21 mouse cellular contexts compared by ENCODE assay signal in genomic region chr15:78541036-78541435, GRCm38 (mm10). TPM values are rescaled to one million over a fixed set of nuclear protein-coding genes. Genes with fewer than 3 reads are reported as not detected.
DNase-seq lines count a peak whose midpoint lies in the region; ATAC-seq and TF ChIP-seq lines count a peak whose summit lies in the region.
"Had no signal": no experiment of that assay in that cellular context is flagged by ENCODE, and none has a peak within 500 bp of the region (broad histone marks: within the 10 kb centered on the region; RNA-seq: fewer than 3 reads in every experiment).

No protein-coding gene starts in this region.

- intact Hi-C loops in left cerebral cortex, adult 2 months (cut with DNase I): loop anchor here (5.0 to 10.0 kb wide), 2 partner anchors 171 to 566 kb away; partner anchors contain the start of gene Eif3d
- intact Hi-C loops in gastrocnemius, postnatal 36 days (cut with DNase I): no loop called here

- H3K9ac ChIP-seq in forebrain, embryonic 13.5 days: no peak overlapping the region
- no peak overlapping the region for H3K9ac ChIP-seq in forebrain, embryonic 12.5 days
- 0 out of 2 replicates have a peak overlapping the region, but pooled peaks have one; percentile 8 for H3K9ac ChIP-seq in neural tube, embryonic 12.5 days
- no peak overlapping the region for H3K9ac ChIP-seq in neural tube, embryonic 15.5 days (replicated peaks)
- H3K9ac ChIP-seq: embryonic facial prominence, embryonic 13.5 days; limb, embryonic 13.5 days; liver, embryonic 15.5 days; midbrain, embryonic 13.5 days had no signal

- no peak for ATAC-seq in forebrain, embryonic 13.5 days
- ATAC-seq in forebrain, embryonic 12.5 days (ENCODE audit: low FRiP score): no peak
- ATAC-seq in neural tube, embryonic 12.5 days (ENCODE audit: low FRiP score, low read depth): no peak
- ATAC-seq in neural tube, embryonic 15.5 days (ENCODE audit: low FRiP score): no peak

- no peak for TF ChIP-seq CTCF in left cerebral cortex, adult 2 months (IDR thresholded peaks at IDR 0.05)

- no peaks in the 10 kb centered on the region for H3K36me3 ChIP-seq in forebrain, embryonic 13.5 days (ENCODE audit: poor library complexity, severe bottlenecking)
- H3K36me3 ChIP-seq in forebrain, embryonic 12.5 days (replicated peaks): no peaks in the 10 kb centered on the region
- no peaks in the 10 kb centered on the region for H3K36me3 ChIP-seq in neural tube, embryonic 12.5 days
- H3K36me3 ChIP-seq in neural tube, embryonic 15.5 days: no peaks in the 10 kb centered on the region
- H3K36me3 ChIP-seq: embryonic facial prominence, embryonic 13.5 days; limb, embryonic 13.5 days; liver, embryonic 15.5 days; midbrain, embryonic 13.5 days had no signal

- no peak overlapping the region for H3K4me3 ChIP-seq in forebrain, embryonic 13.5 days
- no peak overlapping the region for H3K4me3 ChIP-seq in forebrain, embryonic 12.5 days (replicated peaks)
- H3K4me3 ChIP-seq in left cerebral cortex, adult 2 months: peak overlapping the region; percentile 45
- H3K4me3 ChIP-seq in neural tube, embryonic 12.5 days: no peak overlapping the region
- no peak overlapping the region for H3K4me3 ChIP-seq in neural tube, embryonic 15.5 days (replicated peaks)
- H3K4me3 ChIP-seq: embryonic facial prominence, embryonic 13.5 days; limb, embryonic 13.5 days; liver, embryonic 15.5 days; midbrain, embryonic 13.5 days had no signal

- H3K4me1 ChIP-seq in forebrain, embryonic 13.5 days: peaks cover 37% of the 10 kb centered on the region
- peaks cover 20% of the 10 kb centered on the region for H3K4me1 ChIP-seq in forebrain, embryonic 12.5 days
- H3K4me1 ChIP-seq in neural tube, embryonic 12.5 days: peaks cover 10% of the 10 kb centered on the region
- peaks cover 28% of the 10 kb centered on the region for H3K4me1 ChIP-seq in neural tube, embryonic 15.5 days
- H3K4me1 ChIP-seq: liver, embryonic 15.5 days had no signal

- no peaks in the 10 kb centered on the region for H3K27me3 ChIP-seq in forebrain, embryonic 13.5 days
- H3K27me3 ChIP-seq in forebrain, embryonic 12.5 days: peaks cover 30% of the 10 kb centered on the region; the same call in 1 of the 2 replicates
- no peaks in the 10 kb centered on the region; the same call in none of the 2 replicates for H3K27me3 ChIP-seq in neural tube, embryonic 12.5 days (replicated peaks)
- H3K27me3 ChIP-seq in neural tube, embryonic 15.5 days (replicated peaks): peaks cover 3% of the 10 kb centered on the region; the same call in 1 of the 2 replicates

- no peaks in the 10 kb centered on the region for H3K9me3 ChIP-seq in forebrain, embryonic 13.5 days (replicated peaks)
- H3K9me3 ChIP-seq in forebrain, embryonic 12.5 days: no peaks in the 10 kb centered on the region
- H3K9me3 ChIP-seq in neural tube, embryonic 12.5 days: no peaks in the 10 kb centered on the region
- no peaks in the 10 kb centered on the region for H3K9me3 ChIP-seq in neural tube, embryonic 15.5 days (replicated peaks)
- H3K9me3 ChIP-seq: embryonic facial prominence, embryonic 13.5 days; limb, embryonic 13.5 days; liver, embryonic 15.5 days; midbrain, embryonic 13.5 days had no signal

- DNase-seq in left cerebral cortex, adult 2 months (ENCODE audit: extremely low spot score in 1 of 2, low spot score in 2 of 2): no peak
- no peak for DNase-seq in left cerebral cortex, adult 8-10 months (ENCODE audit: low spot score in 2 of 2)
- DNase-seq in gastrocnemius, postnatal 36 days: no peak
- DNase-seq: adrenal gland, postnatal 36 days; kidney, adult 11 months; lung, postnatal 10 days; thymus, postnatal 25 days had no signal

- H3K27ac ChIP-seq in forebrain, embryonic 13.5 days: peak overlapping the region; percentile 62
- H3K27ac ChIP-seq in forebrain, embryonic 12.5 days: no peak overlapping the region
- H3K27ac ChIP-seq in left cerebral cortex, adult 2 months: peak overlapping the region; percentile 92
- H3K27ac ChIP-seq in neural tube, embryonic 12.5 days: no peak overlapping the region
- no peak overlapping the region for H3K27ac ChIP-seq in neural tube, embryonic 15.5 days (replicated peaks)
- H3K27ac ChIP-seq: embryonic facial prominence, embryonic 13.5 days; limb, embryonic 13.5 days; liver, embryonic 15.5 days; midbrain, embryonic 13.5 days had no signal

- 76% methylated on average over 3 of the region's 3 CpGs for WGBS in forebrain, embryonic 13.5 days
- WGBS in forebrain, embryonic 12.5 days: 88% methylated on average over 3 of the region's 3 CpGs
- WGBS in neural tube, embryonic 12.5 days: 79% methylated on average over 3 of the region's 3 CpGs
- WGBS in neural tube, embryonic 15.5 days: 65% methylated on average over 3 of the region's 3 CpGs

- H3K4me2 ChIP-seq in forebrain, embryonic 13.5 days: no peak overlapping the region
- H3K4me2 ChIP-seq in forebrain, embryonic 12.5 days: no peak overlapping the region
- no peak overlapping the region for H3K4me2 ChIP-seq in neural tube, embryonic 12.5 days (replicated peaks)
- H3K4me2 ChIP-seq in neural tube, embryonic 15.5 days: no peak overlapping the region
- H3K4me2 ChIP-seq: embryonic facial prominence, embryonic 13.5 days; limb, embryonic 13.5 days; liver, embryonic 15.5 days; midbrain, embryonic 13.5 days had no signal

RNA-seq across cellular contexts. Expression of gene Sstr3, which starts 3.4 kb away (rescaled TPM):
- 0.96 and 1.4 TPM in 2 replicates for polyA plus RNA-seq in forebrain, embryonic 13.5 days (2015; fragmentation: Nextera tagmentation; extraction: Ambion mirVana)
- 0.32 and 0.35 TPM in 2 replicates for polyA plus RNA-seq in forebrain, embryonic 12.5 days (2016; fragmentation: Nextera tagmentation; extraction: Ambion mirVana)
- 10 to 100 TPM; 20.8 to 22.9 TPM for total RNA-seq in left cerebral cortex, adult 2 months (2021)
- 10 to 100 TPM; 16.2 to 23.4 (median 18.3) TPM for total RNA-seq in left cerebral cortex, adult 8-10 months (2022)
- polyA plus RNA-seq in neural tube, embryonic 12.5 days (2016; fragmentation: Nextera tagmentation; extraction: Ambion mirVana): 0.18 and 0.24 TPM in 2 replicates
- 0.50 and 0.57 TPM in 2 replicates for polyA plus RNA-seq in neural tube, embryonic 15.5 days (2015; fragmentation: Nextera tagmentation; extraction: Ambion mirVana)
- not detected for total RNA-seq in gastrocnemius, postnatal 36 days (2021)
- total RNA-seq: CH12.LX; gastrocnemius, adult 18-20 months; hematopoietic stem cell, adult 5-6 weeks; megakaryocyte progenitor cell, adult 5-6 weeks; MEL had no signal
- polyA plus RNA-seq: embryonic facial prominence, embryonic 13.5 days; heart, embryonic 14.5 days; limb, embryonic 13.5 days; liver, embryonic 15.5 days had no signal

RNA-seq across cellular contexts. Expression of gene C1qtnf6, which starts 9.8 kb away (rescaled TPM):
- polyA plus RNA-seq in forebrain, embryonic 13.5 days (2015; fragmentation: Nextera tagmentation; extraction: Ambion mirVana): 4.1 and 5.8 TPM in 2 replicates
- 6.2 and 7.6 TPM in 2 replicates for polyA plus RNA-seq in forebrain, embryonic 12.5 days (2016; fragmentation: Nextera tagmentation; extraction: Ambion mirVana)
- 1 to 10 TPM; 1.3 to 1.6 TPM for total RNA-seq in left cerebral cortex, adult 2 months (2021)
- total RNA-seq in left cerebral cortex, adult 8-10 months (2022): 1 to 10 TPM; 1.7 to 4.0 (median 2.0) TPM
- polyA plus RNA-seq in neural tube, embryonic 12.5 days (2016; fragmentation: Nextera tagmentation; extraction: Ambion mirVana): 7.1 and 8.7 TPM in 2 replicates
- 7.7 and 12.9 TPM in 2 replicates for polyA plus RNA-seq in neural tube, embryonic 15.5 days (2015; fragmentation: Nextera tagmentation; extraction: Ambion mirVana)
- 10 to 100 TPM in 1 of 2 experiments, 1 to 10 TPM in 1; 9.4 to 11.2 TPM for total RNA-seq in gastrocnemius, postnatal 36 days (2021)

RNA-seq across cellular contexts. Expression of gene Rac2, which starts 31.5 kb away (rescaled TPM):
- 2.9 and 3.4 TPM in 2 replicates for polyA plus RNA-seq in forebrain, embryonic 13.5 days (2015; fragmentation: Nextera tagmentation; extraction: Ambion mirVana)
- 2.6 and 4.6 TPM in 2 replicates for polyA plus RNA-seq in forebrain, embryonic 12.5 days (2016; fragmentation: Nextera tagmentation; extraction: Ambion mirVana)
- total RNA-seq in left cerebral cortex, adult 2 months (2021): 1 to 10 TPM in 1 of 2 experiments, under 1 TPM in 1; 0.98 to 3.9 TPM
- 1 to 10 TPM; 1.3 to 8.2 (median 4.9) TPM for total RNA-seq in left cerebral cortex, adult 8-10 months (2022)
- polyA plus RNA-seq in neural tube, embryonic 12.5 days (2016; fragmentation: Nextera tagmentation; extraction: Ambion mirVana): 7.7 and 9.0 TPM in 2 replicates
- 6.7 and 77.0 TPM in 2 replicates for polyA plus RNA-seq in neural tube, embryonic 15.5 days (2015; fragmentation: Nextera tagmentation; extraction: Ambion mirVana)
- total RNA-seq in gastrocnemius, postnatal 36 days (2021): 1 to 10 TPM in 1 of 2 experiments, under 1 TPM in 1; 0.42 to 1.4 TPM

RNA-seq across cellular contexts. Expression of gene Il2rb, which starts 46.0 kb away (rescaled TPM):
- not detected in 2 replicates for polyA plus RNA-seq in forebrain, embryonic 13.5 days (2015; fragmentation: Nextera tagmentation; extraction: Ambion mirVana)
- polyA plus RNA-seq in forebrain, embryonic 12.5 days (2016; fragmentation: Nextera tagmentation; extraction: Ambion mirVana): not detected in 2 replicates
- under 1 TPM in 1 of 2 experiments, not detected in 1; 0.07 TPM for total RNA-seq in left cerebral cortex, adult 2 months (2021)
- under 1 TPM; 0.26 to 0.94 (median 0.42) TPM for total RNA-seq in left cerebral cortex, adult 8-10 months (2022)
- polyA plus RNA-seq in neural tube, embryonic 12.5 days (2016; fragmentation: Nextera tagmentation; extraction: Ambion mirVana): not detected in 2 replicates
- polyA plus RNA-seq in neural tube, embryonic 15.5 days (2015; fragmentation: Nextera tagmentation; extraction: Ambion mirVana): 0.12 and 2.8 TPM in 2 replicates
- not detected for total RNA-seq in gastrocnemius, postnatal 36 days (2021)
- total RNA-seq: gastrocnemius, adult 18-20 months had no signal
- polyA plus RNA-seq: midbrain, embryonic 13.5 days had no signal

RNA-seq across cellular contexts. Expression of gene Cyth4, which starts 55.8 kb away (rescaled TPM):
- polyA plus RNA-seq in forebrain, embryonic 13.5 days (2015; fragmentation: Nextera tagmentation; extraction: Ambion mirVana): 3.1 and 3.4 TPM in 2 replicates
- 3.5 and 4.5 TPM in 2 replicates for polyA plus RNA-seq in forebrain, embryonic 12.5 days (2016; fragmentation: Nextera tagmentation; extraction: Ambion mirVana)
- 10 to 100 TPM; 10.0 to 10.3 TPM for total RNA-seq in left cerebral cortex, adult 2 months (2021)
- 10 to 100 TPM in 3 of 4 experiments, 1 to 10 TPM in 1; 9.1 to 26.0 (median 17.3) TPM for total RNA-seq in left cerebral cortex, adult 8-10 months (2022)
- 6.4 and 6.6 TPM in 2 replicates for polyA plus RNA-seq in neural tube, embryonic 12.5 days (2016; fragmentation: Nextera tagmentation; extraction: Ambion mirVana)
- polyA plus RNA-seq in neural tube, embryonic 15.5 days (2015; fragmentation: Nextera tagmentation; extraction: Ambion mirVana): 7.3 and 13.2 TPM in 2 replicates
- 1 to 10 TPM; 2.0 to 2.1 TPM for total RNA-seq in gastrocnemius, postnatal 36 days (2021)

Comparison
In these comparisons a context has a peak if more than half of its experiments do, and no peak if none do; other contexts are left out.
1. H3K27ac ChIP-seq: peak in forebrain, embryonic 13.5 days (single experiment) and left cerebral cortex, adult 2 months (single experiment); none in forebrain, embryonic 12.5 days (single experiment), neural tube, embryonic 12.5 days (single experiment) and neural tube, embryonic 15.5 days (single experiment).